Mouse (Mus musculus): ENCODE results near the gene Cog4. TPM values are rescaled to one million over a fixed set of nuclear protein-coding genes. Genes with fewer than 3 reads are reported as not detected.

Gene Cog4
- polyA plus RNA-seq, 1 experiment from 2014 or later: 75.6 TPM

DNA sequence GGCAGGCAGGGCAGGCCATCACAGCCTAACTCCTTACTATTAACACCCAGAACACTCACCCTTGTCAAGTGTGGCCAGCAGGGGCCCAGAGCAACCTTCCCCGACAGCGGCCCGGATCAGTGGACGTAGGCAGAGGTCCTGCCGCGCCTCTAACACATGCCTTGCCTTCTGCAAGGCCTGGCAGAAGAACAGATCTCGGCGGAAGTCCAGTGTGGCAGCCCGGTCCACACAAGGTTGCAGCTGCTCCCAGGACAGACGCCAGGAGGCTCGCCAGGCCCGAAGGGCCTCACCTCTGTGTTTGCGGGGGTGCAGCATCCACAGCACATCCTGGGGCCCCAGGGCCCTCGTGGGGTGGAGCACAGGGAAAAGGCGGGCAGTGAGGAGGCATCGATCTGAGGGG lies 42.5 kb downstream of the Cog4 start:
- DNase-seq (ENCODE audit: low spot score) (no peak), ATAC-seq (ENCODE audit: insufficient number of reproducible peaks, low FRiP score, low TSS enrichment, low read depth) (no peak)
- Histone ChIP-seq H3K36me3 (ENCODE audit: control insufficient read depth, insufficient read depth, low read length) (peaks cover 10% of the 10 kb centered on the region; the same call in 1 of the 2 replicates), H3K4me2 (ENCODE audit: low read depth, severe bottlenecking) (no peak overlapping the region), H3K9me3 (ENCODE audit: control insufficient read depth, low read length) (no peaks in the 10 kb centered on the region), H3K9ac (ENCODE audit: low read length) (no peak overlapping the region), H3K4me3 (ENCODE audit: low read depth, low read length) (no peak overlapping the region), H3K27ac (replicated peaks; ENCODE audit: low read depth, low read length) (no peak overlapping the region), H3K4me1 (ENCODE audit: control insufficient read depth, insufficient read depth, low read length) (no peaks in the 10 kb centered on the region), H3K27me3 (ENCODE audit: control insufficient read depth, insufficient read depth, low read length) (no peaks in the 10 kb centered on the region)
- 89% methylated on average over 16 of the region's 16 CpGs for WGBS

GRCm38 (mm10) chr8:110889904-110890470 lies 43.6 kb downstream of the Cog4 start:
- no peak overlapping the region for H3K9ac ChIP-seq (ENCODE audit: low read length)
- WGBS: 85% methylated on average over 12 of the region's 12 CpGs
- H3K4me1 ChIP-seq (ENCODE audit: control insufficient read depth, insufficient read depth, low read length): no peaks in the 10 kb centered on the region
- H3K36me3 ChIP-seq (ENCODE audit: control insufficient read depth, insufficient read depth, low read length): peaks cover 10% of the 10 kb centered on the region; the same call in 1 of the 2 replicates
- H3K9me3 ChIP-seq (ENCODE audit: control insufficient read depth, low read length): no peaks in the 10 kb centered on the region
- ATAC-seq (ENCODE audit: insufficient number of reproducible peaks, low FRiP score, low TSS enrichment, low read depth): no peak
- no peak overlapping the region for H3K4me2 ChIP-seq (ENCODE audit: low read depth, severe bottlenecking)
- no peak for DNase-seq (ENCODE audit: low spot score)
- no peak overlapping the region for H3K4me3 ChIP-seq (ENCODE audit: low read depth, low read length)
- H3K27me3 ChIP-seq (ENCODE audit: control insufficient read depth, insufficient read depth, low read length): no peaks in the 10 kb centered on the region
- no peak overlapping the region for H3K27ac ChIP-seq (replicated peaks; ENCODE audit: low read depth, low read length)

DNA sequence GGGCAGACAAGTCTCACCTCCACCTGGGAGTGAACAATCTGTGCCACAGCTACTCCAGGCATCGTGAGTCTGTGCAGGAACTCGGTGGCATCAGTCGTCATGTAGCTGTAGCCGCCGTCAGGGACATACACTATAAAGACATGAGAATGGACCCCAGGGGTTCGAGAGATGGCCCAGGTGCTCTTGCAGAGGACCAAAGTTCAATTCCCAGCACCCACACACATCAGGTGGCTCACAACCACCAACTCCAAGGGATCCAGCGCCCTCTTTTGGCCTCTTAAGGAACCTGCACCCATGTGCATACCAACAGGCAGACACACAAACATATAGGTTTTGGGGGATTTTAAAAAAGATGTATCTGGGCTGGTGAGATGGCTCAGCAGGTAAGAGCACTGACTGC lies 45.6 kb downstream of the Cog4 start:
- no peaks in the 10 kb centered on the region for H3K9me3 ChIP-seq (ENCODE audit: control insufficient read depth, low read length)
- DNase-seq (ENCODE audit: low spot score) (no peak), ATAC-seq (ENCODE audit: insufficient number of reproducible peaks, low FRiP score, low TSS enrichment, low read depth) (no peak)
- no peaks in the 10 kb centered on the region for H3K4me1 ChIP-seq (ENCODE audit: control insufficient read depth, insufficient read depth, low read length)
- H3K27ac ChIP-seq (replicated peaks; ENCODE audit: low read depth, low read length): no peak overlapping the region
- H3K4me3 ChIP-seq (ENCODE audit: low read depth, low read length): no peak overlapping the region
- H3K9ac ChIP-seq (ENCODE audit: low read length): no peak overlapping the region
- no peaks in the 10 kb centered on the region for H3K27me3 ChIP-seq (ENCODE audit: control insufficient read depth, insufficient read depth, low read length)
- H3K36me3 ChIP-seq (ENCODE audit: control insufficient read depth, insufficient read depth, low read length): peaks cover 6% of the 10 kb centered on the region; the same call in 1 of the 2 replicates
- H3K4me2 ChIP-seq (ENCODE audit: low read depth, severe bottlenecking): no peak overlapping the region
- 89% methylated on average over 7 of the region's 7 CpGs for WGBS

DNA sequence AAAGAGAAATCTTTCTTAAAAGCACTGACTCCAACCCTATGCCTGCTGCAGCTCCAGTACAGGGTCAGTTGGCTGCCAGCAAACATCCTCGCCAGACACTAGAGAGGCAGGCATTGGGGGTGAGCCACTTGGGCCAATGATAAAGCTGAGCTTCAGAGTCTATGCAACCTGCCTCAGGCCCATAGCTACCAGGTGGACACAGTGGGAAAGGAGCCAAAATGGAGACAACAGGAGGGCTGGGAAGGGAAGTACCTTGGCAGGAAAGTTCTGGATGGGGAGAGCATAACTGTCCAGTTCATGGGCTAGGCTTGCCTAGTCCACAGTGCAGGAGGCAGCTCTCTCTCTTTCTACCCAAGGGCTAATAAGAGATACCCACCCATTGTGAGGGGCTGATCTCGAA lies 46.5 kb downstream of the Cog4 start:
- H3K4me3 ChIP-seq (ENCODE audit: low read depth, low read length): no peak overlapping the region
- no peaks in the 10 kb centered on the region for H3K27me3 ChIP-seq (ENCODE audit: control insufficient read depth, insufficient read depth, low read length)
- WGBS: 81% methylated on average over 2 of the region's 2 CpGs
- no peak for ATAC-seq (ENCODE audit: insufficient number of reproducible peaks, low FRiP score, low TSS enrichment, low read depth)
- no peaks in the 10 kb centered on the region for H3K9me3 ChIP-seq (ENCODE audit: control insufficient read depth, low read length)
- DNase-seq (ENCODE audit: low spot score): no peak
- H3K27ac ChIP-seq (replicated peaks; ENCODE audit: low read depth, low read length): no peak overlapping the region
- peaks cover 6% of the 10 kb centered on the region; the same call in 1 of the 2 replicates for H3K36me3 ChIP-seq (ENCODE audit: control insufficient read depth, insufficient read depth, low read length)
- H3K4me1 ChIP-seq (ENCODE audit: control insufficient read depth, insufficient read depth, low read length): no peaks in the 10 kb centered on the region
- H3K9ac ChIP-seq (ENCODE audit: low read length): no peak overlapping the region
- H3K4me2 ChIP-seq (ENCODE audit: low read depth, severe bottlenecking): no peak overlapping the region

DNA sequence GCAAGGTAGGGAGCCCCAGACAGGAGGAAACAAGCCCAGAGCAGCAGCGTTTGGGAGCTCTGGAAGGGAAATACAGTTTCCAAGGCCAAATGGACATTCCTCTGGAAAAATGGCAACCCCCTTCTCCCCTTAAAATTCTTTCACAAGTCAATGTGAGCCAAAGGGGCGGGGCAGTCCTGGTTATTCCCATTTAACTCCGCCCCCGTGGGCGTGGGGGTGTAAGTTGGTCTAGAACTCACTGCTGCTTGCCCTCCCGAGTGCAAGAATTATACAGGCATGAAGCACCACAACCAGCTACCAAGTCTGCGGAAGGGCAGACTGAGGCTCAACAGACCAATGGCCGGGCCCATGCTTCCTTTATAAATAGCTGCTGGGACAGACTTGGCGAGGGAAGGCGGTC lies 48.5 kb downstream of the Cog4 start:
- Histone ChIP-seq H3K27me3 (ENCODE audit: control insufficient read depth, insufficient read depth, low read length) (no peaks in the 10 kb centered on the region), H3K9ac (ENCODE audit: low read length) (no peak overlapping the region), H3K36me3 (ENCODE audit: control insufficient read depth, insufficient read depth, low read length) (no peaks in the 10 kb centered on the region), H3K4me3 (ENCODE audit: low read depth, low read length) (no peak overlapping the region), H3K4me1 (ENCODE audit: control insufficient read depth, insufficient read depth, low read length) (no peaks in the 10 kb centered on the region), H3K9me3 (ENCODE audit: control insufficient read depth, low read length) (no peaks in the 10 kb centered on the region), H3K27ac (replicated peaks; ENCODE audit: low read depth, low read length) (no peak overlapping the region), H3K4me2 (ENCODE audit: low read depth, severe bottlenecking) (no peak overlapping the region)
- ATAC-seq (ENCODE audit: insufficient number of reproducible peaks, low FRiP score, low TSS enrichment, low read depth) (no peak), DNase-seq (ENCODE audit: low spot score) (no peak)
- 86% methylated on average over 10 of the region's 10 CpGs for WGBS

DNA sequence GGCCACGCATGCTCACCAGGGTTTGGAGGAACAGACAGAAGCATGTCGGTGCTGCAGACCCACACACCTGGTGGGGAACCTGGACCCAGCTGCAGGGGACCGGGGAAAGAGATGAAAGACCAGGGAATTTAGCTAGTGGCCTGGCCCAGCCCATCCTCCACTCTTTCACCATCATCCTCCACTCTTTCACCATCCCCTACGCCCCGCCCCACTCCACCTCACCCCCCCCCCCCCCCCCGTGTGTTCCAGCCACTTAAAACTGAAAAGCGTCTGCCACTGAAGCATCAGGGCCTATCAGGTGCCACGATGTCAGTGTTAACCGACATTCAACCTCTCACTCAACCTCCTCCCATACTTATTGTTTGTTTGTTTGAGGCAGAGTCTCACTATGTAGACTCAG lies 48.9 kb downstream of the Cog4 start:
- H3K9me3 ChIP-seq (ENCODE audit: control insufficient read depth, low read length): no peaks in the 10 kb centered on the region
- H3K27ac ChIP-seq (replicated peaks; ENCODE audit: low read depth, low read length): no peak overlapping the region
- no peak overlapping the region for H3K9ac ChIP-seq (ENCODE audit: low read length)
- no peaks in the 10 kb centered on the region for H3K36me3 ChIP-seq (ENCODE audit: control insufficient read depth, insufficient read depth, low read length)
- H3K4me3 ChIP-seq (ENCODE audit: low read depth, low read length): no peak overlapping the region
- ATAC-seq (ENCODE audit: insufficient number of reproducible peaks, low FRiP score, low TSS enrichment, low read depth) (no peak), DNase-seq (ENCODE audit: low spot score) (no peak)
- no peak overlapping the region for H3K4me2 ChIP-seq (ENCODE audit: low read depth, severe bottlenecking)
- WGBS: 82% methylated on average over 8 of the region's 9 CpGs
- H3K27me3 ChIP-seq (ENCODE audit: control insufficient read depth, insufficient read depth, low read length): no peaks in the 10 kb centered on the region
- H3K4me1 ChIP-seq (ENCODE audit: control insufficient read depth, insufficient read depth, low read length): no peaks in the 10 kb centered on the region

DNA sequence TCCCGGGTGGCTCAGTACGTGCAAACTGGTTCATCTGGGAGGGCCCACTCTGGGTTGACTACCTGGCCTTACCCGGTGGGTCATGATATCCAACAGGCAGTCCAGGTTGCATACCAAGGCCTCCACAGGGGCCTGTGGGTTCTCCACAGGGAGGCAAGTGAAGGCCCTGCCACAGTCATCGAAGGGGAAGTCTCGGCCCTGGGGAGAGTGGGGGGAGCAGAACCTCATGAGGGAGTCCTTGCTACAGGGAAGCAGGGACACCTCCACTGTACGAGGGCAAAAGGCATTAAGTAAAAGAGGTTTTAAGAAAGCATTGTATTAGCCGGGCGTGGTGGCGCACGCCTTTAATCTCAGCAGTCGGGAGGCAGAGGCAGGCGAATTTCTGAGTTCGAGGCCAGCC lies 49.4 kb downstream of the Cog4 start:
- WGBS: 95% methylated on average over 13 of the region's 13 CpGs

GRCm38 (mm10) chr8:110897495-110897894 lies 51.1 kb downstream of the Cog4 start:
- Histone ChIP-seq H3K9me3 (ENCODE audit: control insufficient read depth, low read length) (no peaks in the 10 kb centered on the region), H3K27me3 (ENCODE audit: control insufficient read depth, insufficient read depth, low read length) (no peaks in the 10 kb centered on the region), H3K4me3 (ENCODE audit: low read depth, low read length) (no peak overlapping the region), H3K4me1 (ENCODE audit: control insufficient read depth, insufficient read depth, low read length) (no peaks in the 10 kb centered on the region), H3K27ac (replicated peaks; ENCODE audit: low read depth, low read length) (no peak overlapping the region), H3K4me2 (ENCODE audit: low read depth, severe bottlenecking) (no peak overlapping the region), H3K36me3 (ENCODE audit: control insufficient read depth, insufficient read depth, low read length) (no peaks in the 10 kb centered on the region), H3K9ac (ENCODE audit: low read length) (no peak overlapping the region)
- WGBS: 92% methylated on average over 6 of the region's 6 CpGs
- ATAC-seq (ENCODE audit: insufficient number of reproducible peaks, low FRiP score, low TSS enrichment, low read depth) (no peak), DNase-seq (ENCODE audit: low spot score) (no peak)

More for the DNA sequence above, 49.4 kb downstream of the Cog4 start:
- H3K9ac ChIP-seq (ENCODE audit: low read length): no peak overlapping the region
- no peak overlapping the region for H3K4me3 ChIP-seq (ENCODE audit: low read depth, low read length)
- H3K36me3 ChIP-seq (ENCODE audit: control insufficient read depth, insufficient read depth, low read length): no peaks in the 10 kb centered on the region
- ATAC-seq (ENCODE audit: insufficient number of reproducible peaks, low FRiP score, low TSS enrichment, low read depth) (no peak), DNase-seq (ENCODE audit: low spot score) (no peak)
- H3K4me1 ChIP-seq (ENCODE audit: control insufficient read depth, insufficient read depth, low read length): no peaks in the 10 kb centered on the region
- H3K4me2 ChIP-seq (ENCODE audit: low read depth, severe bottlenecking): no peak overlapping the region
- no peaks in the 10 kb centered on the region for H3K27me3 ChIP-seq (ENCODE audit: control insufficient read depth, insufficient read depth, low read length)
- H3K27ac ChIP-seq (replicated peaks; ENCODE audit: low read depth, low read length): no peak overlapping the region
- H3K9me3 ChIP-seq (ENCODE audit: control insufficient read depth, low read length): no peaks in the 10 kb centered on the region

DNA sequence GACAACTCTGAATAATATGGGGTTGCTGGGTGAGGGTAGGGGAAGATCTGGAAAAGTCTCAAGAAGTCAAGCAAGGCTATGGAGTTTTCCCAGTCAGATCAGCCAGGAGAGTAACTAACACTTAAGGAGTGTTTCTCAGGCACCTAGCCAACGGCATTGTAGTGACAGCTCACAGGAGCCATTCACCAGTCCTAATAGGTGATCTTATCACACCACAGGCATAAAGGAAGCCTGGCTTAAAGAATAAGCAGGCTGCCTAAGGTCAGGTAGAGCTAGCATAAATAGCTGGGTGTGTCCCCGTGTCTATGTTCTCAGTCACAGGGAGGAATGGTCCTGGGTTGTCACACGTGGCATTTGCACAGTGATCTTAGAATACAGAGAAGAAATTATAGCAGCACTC lies 54.7 kb downstream of the Cog4 start:
- H3K4me1 ChIP-seq (ENCODE audit: control insufficient read depth, insufficient read depth, low read length): no peaks in the 10 kb centered on the region
- H3K36me3 ChIP-seq (ENCODE audit: control insufficient read depth, insufficient read depth, low read length): no peaks in the 10 kb centered on the region
- 71% methylated on average over 3 of the region's 3 CpGs for WGBS
- H3K9ac ChIP-seq (ENCODE audit: low read length): no peak overlapping the region
- H3K4me2 ChIP-seq (ENCODE audit: low read depth, severe bottlenecking): no peak overlapping the region
- no peak overlapping the region for H3K4me3 ChIP-seq (ENCODE audit: low read depth, low read length)
- no peak overlapping the region for H3K27ac ChIP-seq (replicated peaks; ENCODE audit: low read depth, low read length)
- DNase-seq (ENCODE audit: low spot score): no peak
- H3K9me3 ChIP-seq (ENCODE audit: control insufficient read depth, low read length): no peaks in the 10 kb centered on the region
- ATAC-seq (ENCODE audit: insufficient number of reproducible peaks, low FRiP score, low TSS enrichment, low read depth): no peak
- no peaks in the 10 kb centered on the region for H3K27me3 ChIP-seq (ENCODE audit: control insufficient read depth, insufficient read depth, low read length)
